Mouse (Mus musculus) megakaryocyte, embryonic 14.5 days (primary cell): ENCODE measurements around the gene Prr15l.

Experiments used
- FLI1 ChIP-seq: IDR thresholded peaks from 2 replicates; pipeline ENCODE4 v1.6.1; 2012; ENCODE audit warnings: low read length, inconsistent platforms, mixed read lengths
- GATA1 ChIP-seq: IDR thresholded peaks from 3 replicates; pipeline ENCODE4 v1.6.1; 2012; ENCODE audit warnings: mixed read lengths, low read length, inconsistent platforms, borderline replicate concordance

- TF ChIP-seq GATA1 (no peak), FLI1 (no peak)
Observed at GRCm38 (mm10) chr11:96902639-96903635, 25.0 kb upstream of the Prr15l start.
